Mouse (Mus musculus): Measurements from ENCODE around the gene Gm5737.

DNA sequence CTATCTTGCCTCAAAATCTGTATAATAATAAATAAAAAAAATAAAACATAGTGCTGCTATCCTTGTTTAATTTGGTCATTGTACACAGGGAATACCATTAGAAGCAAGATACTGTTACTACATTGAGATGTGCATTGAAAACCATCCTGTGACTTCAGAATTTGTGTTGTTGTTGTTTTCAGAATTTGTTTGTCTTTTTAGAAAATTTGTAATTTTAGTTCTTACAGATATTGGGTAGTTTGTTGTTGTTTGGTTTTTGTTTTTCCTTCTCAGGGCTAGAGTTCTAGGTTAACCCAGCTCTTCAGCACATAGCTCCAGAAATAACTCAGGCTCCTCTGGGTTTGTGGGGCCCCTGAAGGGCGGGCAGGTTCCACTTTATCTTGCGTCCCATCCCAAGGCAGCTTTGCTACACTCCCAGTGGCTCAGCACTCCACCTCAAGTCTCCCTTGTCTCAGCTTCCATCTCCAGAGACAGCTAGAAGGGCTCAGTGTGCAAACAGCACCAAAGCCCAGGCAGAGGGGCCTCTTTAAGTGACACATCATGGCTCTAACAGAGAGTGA is 49.4 kb downstream of the Gm5737 start:
- TF ChIP-seq CTCF (conservative IDR thresholded peaks at IDR 0.05; ENCODE audit: low read length) (no peak), POU5F1 (IDR thresholded peaks at IDR 0.05; ENCODE audit: borderline replicate concordance, low read length) (no peak), NANOG (IDR thresholded peaks at IDR 0.05; ENCODE audit: borderline replicate concordance, low read length) (no peak)
